Mouse (Mus musculus) layer of hippocampus, postnatal 10 days (tissue): ENCODE results near the gene Sult6b2. TPM values are rescaled to one million over a fixed set of nuclear protein-coding genes. Genes with fewer than 3 reads are reported as not detected.

Experiments
- DNase-seq, 2 experiments: peaks; one replicate each; pipeline ENCODE4 v3.0.0; 2021; ENCODE audit warnings: low spot score in 2 of 2
- total RNA-seq, 2 experiments: library from RNA; stranded (reverse); gene quantifications; 2 replicates each; pipeline ENCODE4 v1.2.3; 2021

Sult6b2 gene
- total RNA-seq, 2 experiments from 2014 or later, result 0.21 to 0.29 TPM

GRCm38 (mm10) chr6:142779812-142780573, 24.3 kb downstream of the Sult6b2 start:
- no peak for DNase-seq

- DNase-seq, result peak; percentile 58 to 70
Observed at GRCm38 (mm10) chr6:142779045-142779811, 25.1 kb downstream of the Sult6b2 start.

GRCm38 (mm10) chr6:142776935-142777334, 27.4 kb downstream of the Sult6b2 start:
- DNase-seq, result no peak

- DNase-seq, result no peak
Observed at GRCm38 (mm10) chr6:142773566-142773965, 30.7 kb downstream of the Sult6b2 start.

GRCm38 (mm10) chr6:142771643-142772042, 32.7 kb downstream of the Sult6b2 start:
- DNase-seq, result no peak

GRCm38 (mm10) chr6:142769896-142770295, 34.4 kb downstream of the Sult6b2 start:
- DNase-seq, result no peak

GRCm38 (mm10) chr6:142767305-142767704, 37.0 kb downstream of the Sult6b2 start:
- DNase-seq, result no peak

GRCm38 (mm10) chr6:142764933-142765332, 39.4 kb downstream of the Sult6b2 start:
- no peak for DNase-seq

GRCm38 (mm10) chr6:142759633-142760032, 44.7 kb downstream of the Sult6b2 start:
- DNase-seq, result no peak

- no peak for DNase-seq
Observed at GRCm38 (mm10) chr6:142758562-142758961, 45.7 kb downstream of the Sult6b2 start.

- DNase-seq, result no peak
Observed at GRCm38 (mm10) chr6:142757976-142758375, 46.3 kb downstream of the Sult6b2 start.

GRCm38 (mm10) chr6:142757334-142757965, 46.9 kb downstream of the Sult6b2 start:
- DNase-seq, result no peak

- DNase-seq, result peak; percentile 84 to 92
Observed at GRCm38 (mm10) chr6:142756507-142757333, 47.6 kb downstream of the Sult6b2 start, which contains the start of gene Cmas. Gene Cmas, plus strand, starts transcription at chr6:142756686.

GRCm38 (mm10) chr6:142752331-142753246, 51.7 kb downstream of the Sult6b2 start:
- no peak for DNase-seq

GRCm38 (mm10) chr6:142751365-142751764, 52.9 kb downstream of the Sult6b2 start:
- DNase-seq, result no peak

- no peak for DNase-seq
Observed at GRCm38 (mm10) chr6:142748057-142748708, 56.1 kb downstream of the Sult6b2 start.

GRCm38 (mm10) chr6:142747165-142747564, 57.1 kb downstream of the Sult6b2 start:
- no peak for DNase-seq

GRCm38 (mm10) chr6:142746765-142747164, 57.5 kb downstream of the Sult6b2 start:
- DNase-seq, result no peak

GRCm38 (mm10) chr6:142745484-142745883, 58.8 kb downstream of the Sult6b2 start:
- DNase-seq, result no peak
